ENCODE assay signal across 15 mouse cellular contexts in genomic region chrX:18467690-18468089, GRCm38 (mm10). TPM values are rescaled to one million over a fixed set of nuclear protein-coding genes. Genes with fewer than 3 reads are reported as not detected.
"Had no signal": no experiment of that assay in that cellular context is flagged by ENCODE, and none has a peak within 500 bp of the region (broad histone marks: within the 10 kb centered on the region; RNA-seq: fewer than 3 reads in every experiment).

No protein-coding gene starts in this region.

- ATAC-seq: midbrain, embryonic 16.5 days had no signal

- DNase-seq: lung, adult 18-20 months; lung, embryonic 14.5 days; lung, postnatal 10 days; lung, postnatal 4 days; midbrain, embryonic 14.5 days; retina, postnatal 1 day; right cerebral cortex, adult 18-20 months; right cerebral cortex, postnatal 25 days; right cerebral cortex, postnatal 4 days; spleen, adult 18-20 months; thymus, adult 18-20 months; thymus, postnatal 14 days; thymus, postnatal 36 days had no signal

RNA-seq across cellular contexts. Expression of gene 4930578C19Rik, which starts 6.5 kb away (rescaled TPM):
- total RNA-seq: megakaryocyte-erythroid progenitor cell, adult 5-6 weeks had no signal
